Mouse (Mus musculus): ENCODE results near the gene Pfn1. TPM values are rescaled to one million over a fixed set of nuclear protein-coding genes. Genes with fewer than 3 reads are reported as not detected.

Gene Pfn1
- polyA plus RNA-seq, 1 experiment: 9,580 TPM

DNA sequence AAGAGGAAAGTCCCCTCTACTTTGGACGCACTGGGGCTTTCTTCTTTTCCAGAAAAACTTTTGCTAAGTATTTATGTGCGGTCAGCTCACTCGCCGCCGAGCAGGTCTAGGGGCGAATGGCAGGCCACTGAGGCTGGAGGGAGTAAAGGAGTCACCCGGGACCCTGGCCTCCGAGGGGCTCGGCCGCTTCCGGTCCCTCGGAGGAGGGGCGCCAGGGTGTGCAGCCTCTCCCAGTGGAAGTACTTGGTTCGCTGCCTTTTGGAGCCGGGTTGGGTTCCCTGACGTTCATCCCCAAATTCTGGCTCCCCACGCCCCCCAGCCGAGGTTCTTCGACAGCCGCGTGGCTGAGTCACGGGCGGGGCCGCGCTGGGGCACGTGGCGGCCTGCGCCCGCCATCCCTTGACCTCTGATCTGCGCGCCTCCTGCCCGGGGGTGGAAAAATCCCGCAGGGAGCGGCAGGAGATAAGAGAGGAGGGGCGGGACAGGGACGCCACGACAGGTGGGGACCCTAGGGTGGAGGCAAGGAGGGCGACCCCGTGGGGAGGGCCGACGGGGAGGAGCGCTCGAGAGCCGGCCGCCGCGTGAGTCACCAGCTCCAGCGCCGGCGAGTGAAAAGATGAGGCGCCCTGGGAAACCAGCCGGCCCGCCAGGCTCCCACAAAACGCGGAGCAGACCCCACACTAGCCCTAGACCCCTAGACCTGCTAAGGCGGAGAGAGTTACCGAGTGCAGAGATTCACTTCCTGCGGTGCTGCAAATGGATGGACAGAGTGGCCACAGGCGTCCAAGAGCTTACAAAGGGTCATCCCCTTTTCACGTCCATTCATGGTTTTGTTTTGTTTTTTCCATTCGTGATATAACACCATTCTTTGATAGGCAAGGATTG, 1.4 kb upstream of the Pfn1 start:
- Histone ChIP-seq H3K36me3 (replicated peaks; ENCODE audit: low read length) (peaks cover 46% of the 10 kb centered on the region), H3K4me1 (peaks cover 73% of the 10 kb centered on the region)

DNA sequence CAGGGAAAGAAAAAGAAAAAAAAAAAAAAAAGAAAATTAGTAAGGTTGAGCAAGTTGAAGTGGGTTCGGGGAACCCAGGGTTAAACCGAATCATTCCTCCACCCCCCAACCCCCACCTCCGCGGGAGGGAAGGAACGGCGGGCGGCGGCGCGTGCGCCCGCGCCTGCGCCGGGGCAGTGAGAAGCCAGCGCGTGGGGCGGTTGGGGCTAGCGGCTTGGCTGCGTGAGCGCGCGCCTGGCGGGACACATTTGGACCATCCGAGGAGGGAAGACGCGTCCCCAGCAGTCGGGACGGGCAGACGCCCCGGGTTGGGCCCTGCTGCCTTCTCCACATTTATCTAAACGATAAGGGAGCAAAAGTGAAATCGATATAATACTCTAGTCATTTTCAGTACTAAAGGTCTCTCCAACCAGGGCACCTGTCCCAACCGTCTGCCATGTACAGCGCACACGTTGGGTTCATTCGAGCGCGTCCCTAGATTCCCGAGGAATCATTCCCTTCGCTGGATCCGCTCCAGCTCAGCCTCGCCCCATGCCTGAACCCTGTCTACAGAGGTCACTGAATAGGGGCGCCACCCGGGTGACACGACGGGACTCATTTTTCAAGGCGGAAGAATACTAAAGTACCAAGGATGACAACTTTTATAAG, 603 bp upstream of the Pfn1 start:
- no peaks in the 10 kb centered on the region for H3K9me3 ChIP-seq
- peak overlapping the region; percentile 100 for H3K4me3 ChIP-seq (replicated peaks)
- H3K27me3 ChIP-seq (replicated peaks): no peaks in the 10 kb centered on the region
- no peak for TF ChIP-seq GATA1 (IDR thresholded peaks at IDR 0.05; ENCODE audit: borderline replicate concordance, low read length)
- no peak for TF ChIP-seq FLI1 (IDR thresholded peaks at IDR 0.05; ENCODE audit: low read length)
- H3K4me1 ChIP-seq: peaks cover 76% of the 10 kb centered on the region
- peaks cover 48% of the 10 kb centered on the region for H3K36me3 ChIP-seq (replicated peaks; ENCODE audit: low read length)

More for the DNA sequence above, 1.4 kb upstream of the Pfn1 start:
- no peaks in the 10 kb centered on the region for H3K27me3 ChIP-seq (replicated peaks)
- no peak for TF ChIP-seq GATA1 (IDR thresholded peaks at IDR 0.05; ENCODE audit: borderline replicate concordance, low read length)
- TF ChIP-seq FLI1 (IDR thresholded peaks at IDR 0.05; ENCODE audit: low read length): no peak
- no peaks in the 10 kb centered on the region for H3K9me3 ChIP-seq
- peak overlapping the region; percentile 100 for H3K4me3 ChIP-seq (replicated peaks)

DNA sequence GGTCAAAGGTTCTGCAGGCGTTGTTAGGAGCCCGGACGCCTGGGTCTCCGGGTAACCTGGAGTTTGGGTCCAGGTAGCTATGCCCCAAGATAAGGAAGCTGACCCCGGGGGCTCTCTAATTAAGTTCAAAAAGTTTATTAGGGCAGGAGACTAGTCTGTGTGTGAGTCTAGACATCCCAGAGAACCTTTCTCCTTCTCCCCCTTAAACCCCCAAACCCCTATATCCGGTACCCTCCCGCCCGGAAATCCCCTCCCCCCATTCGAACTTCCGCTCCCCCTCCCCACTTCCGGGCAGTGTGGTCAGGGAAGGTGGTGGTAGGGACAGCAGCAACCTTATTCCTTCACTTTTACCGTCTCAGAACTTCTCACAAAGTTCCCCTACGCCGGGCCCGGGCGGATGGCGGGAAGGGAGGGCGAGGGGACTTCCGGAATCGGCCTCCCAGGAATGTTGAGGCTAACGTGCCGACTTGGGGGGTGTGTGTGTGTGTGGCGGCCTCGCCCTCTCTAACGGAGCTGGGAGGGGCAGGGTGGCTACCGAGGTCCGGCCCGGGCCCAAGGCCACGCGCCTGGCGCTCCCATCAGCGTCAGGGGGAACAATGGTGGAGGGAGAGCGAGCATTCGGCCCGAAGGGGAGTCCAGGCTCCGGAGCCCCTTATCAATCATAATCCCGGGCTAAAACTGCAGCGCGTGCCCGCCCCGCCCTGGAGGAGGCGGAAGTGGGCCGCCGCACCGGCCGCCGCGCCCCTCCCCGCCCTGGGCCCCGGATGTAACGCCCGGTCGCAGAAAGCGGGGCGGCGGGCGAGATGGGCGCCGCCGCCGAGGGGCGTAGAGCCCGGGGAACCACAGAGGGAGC, 873 bp downstream of the Pfn1 start:
- peaks cover 50% of the 10 kb centered on the region for H3K36me3 ChIP-seq (replicated peaks; ENCODE audit: low read length)
- H3K9me3 ChIP-seq: no peaks in the 10 kb centered on the region
- TF ChIP-seq GATA1 (IDR thresholded peaks at IDR 0.05; ENCODE audit: borderline replicate concordance, low read length) (no peak), FLI1 (IDR thresholded peaks at IDR 0.05; ENCODE audit: low read length) (0 out of 2 replicates have a peak, but pooled peaks have one; percentile 50)
- no peaks in the 10 kb centered on the region for H3K27me3 ChIP-seq (replicated peaks)
- H3K4me1 ChIP-seq: peaks cover 78% of the 10 kb centered on the region
- H3K4me3 ChIP-seq (replicated peaks): peak overlapping the region; percentile 100

- peaks cover 73% of the 10 kb centered on the region for H3K4me1 ChIP-seq
- no peaks in the 10 kb centered on the region for H3K9me3 ChIP-seq
- TF ChIP-seq GATA1 (IDR thresholded peaks at IDR 0.05; ENCODE audit: borderline replicate concordance, low read length) (no peak), FLI1 (IDR thresholded peaks at IDR 0.05; ENCODE audit: low read length) (no peak)
- H3K36me3 ChIP-seq (replicated peaks; ENCODE audit: low read length): peaks cover 56% of the 10 kb centered on the region
- H3K27me3 ChIP-seq (replicated peaks): no peaks in the 10 kb centered on the region
- peak overlapping the region; percentile 100 for H3K4me3 ChIP-seq (replicated peaks)
Observed at GRCm38 (mm10) chr11:70652884-70653344, 1.5 kb downstream of the Pfn1 start.

- H3K4me1 ChIP-seq: peaks cover 66% of the 10 kb centered on the region
- peak overlapping the region; percentile 100 for H3K4me3 ChIP-seq (replicated peaks)
- peaks cover 59% of the 10 kb centered on the region for H3K36me3 ChIP-seq (replicated peaks; ENCODE audit: low read length)
- TF ChIP-seq FLI1 (IDR thresholded peaks at IDR 0.05; ENCODE audit: low read length) (no peak), GATA1 (IDR thresholded peaks at IDR 0.05; ENCODE audit: borderline replicate concordance, low read length) (no peak)
- H3K9me3 ChIP-seq: no peaks in the 10 kb centered on the region
- H3K27me3 ChIP-seq (replicated peaks): no peaks in the 10 kb centered on the region
Observed at GRCm38 (mm10) chr11:70652029-70652883, 2.2 kb downstream of the Pfn1 start.

- Histone ChIP-seq H3K9me3 (no peaks in the 10 kb centered on the region), H3K4me3 (replicated peaks) (peak overlapping the region; percentile 100), H3K36me3 (replicated peaks; ENCODE audit: low read length) (peaks cover 59% of the 10 kb centered on the region), H3K4me1 (peaks cover 61% of the 10 kb centered on the region), H3K27me3 (replicated peaks) (no peaks in the 10 kb centered on the region)
- TF ChIP-seq FLI1 (IDR thresholded peaks at IDR 0.05; ENCODE audit: low read length) (no peak), GATA1 (IDR thresholded peaks at IDR 0.05; ENCODE audit: borderline replicate concordance, low read length) (no peak)
Observed at GRCm38 (mm10) chr11:70651391-70651790, 3.1 kb downstream of the Pfn1 start.

- Histone ChIP-seq H3K36me3 (replicated peaks; ENCODE audit: low read length) (peaks cover 66% of the 10 kb centered on the region), H3K4me1 (peaks cover 60% of the 10 kb centered on the region), H3K9me3 (no peaks in the 10 kb centered on the region), H3K4me3 (replicated peaks) (peak overlapping the region; percentile 100), H3K27me3 (replicated peaks) (no peaks in the 10 kb centered on the region)
- TF ChIP-seq GATA1 (IDR thresholded peaks at IDR 0.05; ENCODE audit: borderline replicate concordance, low read length): no peak
- TF ChIP-seq FLI1 (IDR thresholded peaks at IDR 0.05; ENCODE audit: low read length): no peak
Observed at GRCm38 (mm10) chr11:70650322-70651175, 3.9 kb downstream of the Pfn1 start.

- H3K36me3 ChIP-seq (replicated peaks; ENCODE audit: low read length): peaks cover 79% of the 10 kb centered on the region
- H3K4me1 ChIP-seq: peaks cover 68% of the 10 kb centered on the region
- H3K27me3 ChIP-seq (replicated peaks): no peaks in the 10 kb centered on the region
- TF ChIP-seq FLI1 (IDR thresholded peaks at IDR 0.05; ENCODE audit: low read length): no peak
- TF ChIP-seq GATA1 (IDR thresholded peaks at IDR 0.05; ENCODE audit: borderline replicate concordance, low read length): no peak
- H3K4me3 ChIP-seq (replicated peaks): peak overlapping the region; percentile 93
- H3K9me3 ChIP-seq: no peaks in the 10 kb centered on the region
Observed at GRCm38 (mm10) chr11:70649185-70649734, 5.2 kb downstream of the Pfn1 start.

Data from megakaryocyte, embryonic 14.5 days (primary cell).